Mouse (Mus musculus) splenic B cell, adult 2 months (primary cell): ENCODE measurements around the gene Arhgef3.

ENCODE experiments used
- DNase-seq: peaks from one replicate; pipeline ENCODE4 v3.0.0-alpha.2; 2011; ENCODE audit warnings: low read depth, low spot score
- H3K27me3 ChIP-seq: 2 replicates; pipeline ENCODE4 v1.6.1; 2012; ENCODE audit warnings: mild to moderate bottlenecking, low read length, moderate library complexity, mixed read lengths; ENCODE audit not compliant: control insufficient read depth, poor library complexity, insufficient read depth, severe bottlenecking
- H3K36me3 ChIP-seq: 2 replicates; pipeline ENCODE4 v1.6.1; 2012; ENCODE audit warnings: mild to moderate bottlenecking, low read length, moderate library complexity, mixed read lengths; ENCODE audit not compliant: control insufficient read depth, poor library complexity, insufficient read depth, severe bottlenecking

The Arhgef3 gene

DNA sequence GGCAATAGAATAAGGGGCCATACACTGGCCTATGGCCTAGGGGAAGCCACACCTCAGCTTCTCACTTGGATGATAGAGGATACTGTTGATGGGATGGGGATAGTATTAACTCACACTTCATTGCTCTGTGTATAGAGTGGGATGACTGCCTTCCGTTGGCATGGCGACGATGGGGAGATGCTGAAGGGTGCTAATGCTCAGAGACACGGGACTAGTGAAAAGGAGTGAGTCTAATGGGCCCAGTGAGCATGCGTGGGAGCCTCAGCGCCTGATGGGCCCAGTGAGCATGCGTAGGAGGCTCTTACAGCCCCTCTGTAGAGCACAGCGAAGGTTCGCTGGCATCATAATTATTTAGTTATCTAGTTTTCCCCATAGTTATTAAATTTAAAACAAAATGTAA is 24.2 kb downstream of the Arhgef3 start:
- no peak for DNase-seq
- Histone ChIP-seq H3K36me3 (no peaks in the 10 kb centered on the region), H3K27me3 (no peaks in the 10 kb centered on the region)

DNA sequence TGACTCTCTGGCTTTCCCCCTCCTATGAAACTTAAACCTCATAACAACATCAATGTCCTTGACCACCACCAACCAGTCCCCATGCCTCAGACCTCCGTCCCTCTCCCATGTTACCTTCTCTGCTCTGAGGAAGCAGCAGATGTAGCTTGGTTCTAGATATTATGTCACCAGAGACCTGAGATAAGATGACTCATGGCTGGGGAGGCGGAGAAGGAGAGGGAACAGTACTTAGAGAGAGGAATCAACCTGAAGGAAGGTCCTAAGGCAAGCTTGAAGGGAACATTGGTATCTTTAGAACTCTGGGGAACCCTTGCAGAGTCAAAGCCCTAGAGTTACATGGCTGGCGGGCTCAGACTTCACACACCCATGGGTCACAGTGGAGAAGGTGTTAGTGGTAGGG is 25.3 kb downstream of the Arhgef3 start:
- H3K36me3 ChIP-seq = no peaks in the 10 kb centered on the region
- H3K27me3 ChIP-seq = no peaks in the 10 kb centered on the region
- no peak for DNase-seq

DNA sequence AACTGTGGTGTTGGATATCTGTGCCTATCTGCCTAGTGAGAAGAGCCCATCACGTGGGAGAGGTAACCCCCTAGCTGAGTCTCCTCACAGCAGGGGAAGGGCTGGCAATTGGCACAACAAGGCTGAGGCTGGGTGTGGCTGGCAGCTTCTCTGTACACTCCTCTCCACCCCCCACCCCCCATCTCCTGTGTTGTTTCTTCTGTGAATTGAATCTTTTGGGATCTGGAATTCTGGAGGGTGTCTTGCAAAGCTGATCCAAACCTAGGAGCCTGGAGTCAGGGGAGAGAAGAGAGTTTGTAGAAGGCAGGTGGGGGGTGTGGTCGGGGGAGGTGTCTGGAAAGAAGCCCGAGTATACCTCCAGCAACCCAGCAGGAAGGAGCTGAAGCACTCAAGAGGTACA is 26.8 kb downstream of the Arhgef3 start:
- H3K36me3 ChIP-seq = no peaks in the 10 kb centered on the region
- H3K27me3 ChIP-seq = no peaks in the 10 kb centered on the region
- DNase-seq = no peak

DNA sequence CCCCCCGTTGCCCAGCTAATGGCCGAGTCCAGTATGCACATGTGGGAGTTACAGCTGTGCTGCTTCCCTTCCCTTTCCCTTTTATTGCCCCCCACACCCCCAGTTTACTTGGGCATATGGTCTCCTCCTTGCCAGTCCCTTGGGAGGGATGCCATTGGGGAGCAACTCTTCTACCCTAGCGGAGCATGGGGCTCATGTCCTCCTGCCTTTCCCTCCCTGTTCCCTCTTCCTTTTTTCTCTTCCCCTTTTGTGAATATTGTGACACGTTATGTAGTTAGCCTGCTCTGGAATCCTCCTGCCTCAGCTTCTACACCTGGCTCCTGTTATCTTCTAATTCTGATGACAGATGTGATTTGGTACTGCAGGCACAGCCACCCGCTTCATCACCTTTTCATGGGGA is 28.0 kb downstream of the Arhgef3 start:
- no peaks in the 10 kb centered on the region for H3K27me3 ChIP-seq

DNA sequence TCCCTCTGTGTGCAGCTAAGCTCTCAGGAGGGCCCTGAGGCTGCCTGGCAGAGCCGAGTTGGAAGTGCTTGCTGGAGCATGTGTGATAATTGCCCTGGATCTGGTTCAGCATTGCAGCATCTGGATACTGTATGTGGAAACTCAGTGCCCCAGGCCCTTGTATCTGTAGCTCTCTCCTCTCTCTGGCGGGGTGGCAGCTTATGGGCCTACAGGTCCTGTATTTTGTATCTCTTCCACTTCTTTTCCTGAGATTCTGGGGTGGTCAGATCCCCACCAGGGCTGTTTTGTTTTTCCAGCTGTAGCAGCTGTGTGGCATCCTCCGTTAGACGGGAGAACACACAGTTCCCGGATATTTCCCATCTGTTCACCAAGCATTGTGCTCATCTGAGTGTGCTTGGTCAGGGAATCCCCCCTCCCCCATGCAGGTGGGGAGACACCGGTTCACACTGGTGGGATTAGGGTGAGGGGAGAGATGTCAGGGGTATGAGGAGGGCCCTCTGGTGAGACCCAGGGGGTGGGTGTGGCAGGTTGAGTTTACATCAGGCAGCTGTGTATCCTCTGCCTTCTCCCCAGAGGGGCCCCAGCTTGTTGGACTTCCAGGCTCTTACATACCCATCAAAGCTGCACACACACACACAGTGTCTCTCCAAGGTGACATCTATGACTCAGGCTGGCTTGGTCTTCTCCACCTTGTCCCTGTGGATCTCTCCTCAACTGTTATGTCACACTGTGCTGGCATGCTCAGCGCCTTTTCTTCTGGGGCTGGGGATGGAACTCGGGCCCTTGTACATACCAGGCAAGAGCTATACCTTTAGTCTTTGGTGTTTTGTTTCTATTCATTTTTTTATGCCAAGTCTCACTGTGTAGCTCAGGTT is 30.7 kb downstream of the Arhgef3 start:
- no peaks in the 10 kb centered on the region for H3K36me3 ChIP-seq
- no peaks in the 10 kb centered on the region for H3K27me3 ChIP-seq
- DNase-seq = no peak

More for the DNA sequence above, 28.0 kb downstream of the Arhgef3 start:
- DNase-seq = no peak
- H3K36me3 ChIP-seq = no peaks in the 10 kb centered on the region

DNA sequence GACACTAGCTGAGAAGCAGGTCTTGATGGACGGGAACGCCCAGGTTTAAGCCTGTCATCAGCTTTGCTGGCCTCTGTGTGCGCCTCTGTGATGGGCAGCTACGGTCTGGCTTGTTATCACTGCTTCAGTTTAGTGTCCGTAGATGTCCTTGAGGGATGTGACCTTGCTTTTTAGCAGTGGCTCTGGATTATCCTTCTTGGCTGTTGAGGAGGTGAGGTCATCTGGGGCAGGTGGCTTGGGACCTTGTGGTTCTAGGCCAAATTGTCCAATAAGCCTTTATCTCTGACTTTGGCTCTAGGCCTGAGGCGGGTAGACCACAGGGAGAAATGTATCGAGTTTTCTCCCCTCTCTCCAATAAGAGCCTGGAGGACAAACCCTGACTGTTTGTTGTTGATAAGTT is 33.0 kb downstream of the Arhgef3 start:
- Histone ChIP-seq H3K36me3 (no peaks in the 10 kb centered on the region), H3K27me3 (no peaks in the 10 kb centered on the region)
- no peak for DNase-seq

DNA sequence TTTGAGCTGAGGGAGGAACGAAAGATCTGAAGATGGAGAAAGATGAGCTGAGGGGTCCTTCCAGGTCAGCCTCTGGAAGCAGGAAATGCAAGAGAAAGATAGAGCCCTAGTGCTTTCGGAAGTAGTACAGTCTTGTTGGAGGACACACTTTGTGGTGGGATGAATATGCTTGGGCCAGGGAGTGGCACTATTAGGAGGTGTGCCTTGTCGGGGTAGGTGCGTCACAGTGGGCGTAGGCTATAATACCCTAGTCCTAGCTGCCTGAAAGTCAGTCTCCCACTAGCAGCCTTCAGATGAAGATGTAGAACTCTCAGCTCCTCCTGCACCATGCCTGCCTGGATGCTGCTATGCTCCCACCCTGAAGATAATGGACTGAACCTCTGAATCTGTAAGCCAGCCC is 34.7 kb downstream of the Arhgef3 start:
- no peak for DNase-seq
- no peaks in the 10 kb centered on the region for H3K27me3 ChIP-seq
- no peaks in the 10 kb centered on the region for H3K36me3 ChIP-seq

DNA sequence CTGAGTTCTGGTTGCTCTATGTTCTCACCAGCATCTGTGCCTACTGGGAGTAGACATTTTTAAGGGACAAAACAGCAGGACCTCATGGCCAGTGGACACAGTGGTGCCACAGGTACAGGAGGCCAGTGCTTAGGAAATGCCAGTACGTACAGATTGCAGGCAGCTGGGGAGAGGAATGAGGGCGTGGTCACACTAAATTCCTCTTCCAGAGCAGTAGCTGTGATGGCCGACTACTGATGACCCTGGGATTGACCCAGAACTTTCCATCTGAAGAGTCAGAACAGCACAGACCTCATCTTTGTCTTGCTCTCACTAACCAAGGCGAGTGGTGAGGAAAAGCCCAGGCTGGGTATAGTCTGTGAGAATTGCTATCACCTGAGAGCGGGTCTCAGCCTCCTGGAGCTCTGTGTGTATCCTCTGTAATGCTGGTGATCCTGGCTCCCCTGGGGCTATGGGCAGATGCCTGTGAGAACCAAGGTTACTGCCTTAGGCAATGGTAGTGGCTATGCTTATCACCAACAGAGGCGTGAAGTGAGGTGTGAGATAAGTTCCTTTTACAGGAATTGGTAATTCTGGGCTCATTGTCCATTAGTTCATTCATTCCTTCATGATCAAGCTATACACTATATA is 35.4 kb downstream of the Arhgef3 start:
- H3K27me3 ChIP-seq = no peaks in the 10 kb centered on the region
- DNase-seq = no peak
- H3K36me3 ChIP-seq = no peaks in the 10 kb centered on the region

DNA sequence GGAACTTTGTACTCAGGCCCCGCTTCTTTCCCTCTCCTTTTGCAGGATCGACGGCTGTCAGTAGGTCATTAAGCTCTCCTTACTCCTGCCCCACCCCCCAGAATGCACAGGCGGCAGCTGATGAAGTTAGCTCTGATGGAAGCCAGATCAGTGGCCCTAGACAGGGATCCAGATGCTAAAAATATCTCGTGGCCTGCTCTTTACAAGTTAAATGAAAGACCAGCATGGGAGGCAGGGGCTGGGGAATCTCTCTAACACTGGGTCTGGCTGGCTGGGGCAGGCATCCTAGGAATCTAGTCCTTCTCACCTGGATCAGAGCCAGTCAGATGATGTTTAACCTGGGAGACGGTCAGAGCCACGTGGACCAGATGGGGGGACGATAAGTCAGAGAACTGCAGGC is 36.7 kb downstream of the Arhgef3 start:
- DNase-seq = no peak
- no peaks in the 10 kb centered on the region for H3K27me3 ChIP-seq
- no peaks in the 10 kb centered on the region for H3K36me3 ChIP-seq

DNA sequence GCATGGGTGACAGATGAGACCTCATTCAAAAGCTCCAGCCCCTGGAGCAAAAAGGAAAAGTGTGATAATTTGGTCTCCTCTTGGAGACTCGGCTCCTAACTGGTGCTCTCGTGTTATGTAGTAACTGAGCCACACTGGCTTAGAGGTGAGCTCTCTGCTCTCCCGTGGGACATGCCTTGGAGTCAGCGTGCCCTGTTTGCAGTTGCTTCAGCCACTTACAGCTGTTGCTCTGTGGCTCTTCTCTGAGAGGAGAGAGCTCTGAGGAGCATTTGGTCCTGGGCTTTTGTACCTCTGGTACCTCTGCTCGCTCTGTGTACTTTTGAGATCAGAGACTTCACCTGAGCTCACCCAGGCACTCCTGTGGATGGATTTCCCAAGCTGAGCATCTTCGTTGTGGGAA is 40.4 kb downstream of the Arhgef3 start:
- no peaks in the 10 kb centered on the region for H3K36me3 ChIP-seq
- no peak for DNase-seq
- H3K27me3 ChIP-seq = no peaks in the 10 kb centered on the region

DNA sequence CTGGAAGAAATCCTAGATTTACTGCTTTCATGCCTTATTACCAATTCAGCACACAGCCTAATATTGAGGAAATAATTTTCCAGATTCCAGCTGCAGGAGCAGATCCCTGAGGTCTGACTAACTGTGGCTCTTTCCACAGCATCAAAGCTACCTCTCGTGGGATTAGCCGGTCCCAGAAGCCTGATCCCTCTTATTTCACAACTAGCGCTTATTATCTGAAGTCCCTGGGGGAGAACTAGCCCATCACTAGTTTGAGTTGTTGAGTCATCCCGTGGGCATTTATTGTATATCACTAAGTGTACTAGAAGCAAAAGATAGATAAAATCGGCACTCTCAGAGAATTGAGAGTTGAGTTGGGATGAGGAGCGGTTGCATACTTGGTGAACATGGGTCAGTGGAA is 41.3 kb downstream of the Arhgef3 start:
- Histone ChIP-seq H3K36me3 (no peaks in the 10 kb centered on the region), H3K27me3 (no peaks in the 10 kb centered on the region)
- DNase-seq = no peak

DNA sequence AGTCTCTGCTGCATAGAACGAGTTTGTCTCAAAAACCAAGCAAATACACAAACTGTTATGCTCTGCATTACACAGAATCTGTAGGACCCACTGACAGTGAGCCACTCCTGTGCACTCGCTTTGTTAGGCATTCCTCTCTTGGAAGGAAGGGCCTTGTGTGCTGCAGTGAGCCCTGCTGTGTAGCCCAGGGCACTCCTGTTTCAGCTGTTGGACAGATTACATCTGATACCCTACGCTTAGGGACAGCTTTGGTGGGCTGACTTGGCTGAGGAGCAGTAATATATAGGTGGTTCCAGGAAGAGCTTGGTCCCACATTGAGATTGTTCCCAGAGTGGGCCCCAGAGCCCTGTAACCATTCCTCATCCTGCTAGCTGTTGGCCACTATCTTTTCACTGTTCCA is 43.4 kb downstream of the Arhgef3 start:
- Histone ChIP-seq H3K27me3 (no peaks in the 10 kb centered on the region), H3K36me3 (no peaks in the 10 kb centered on the region)
- no peak for DNase-seq

DNA sequence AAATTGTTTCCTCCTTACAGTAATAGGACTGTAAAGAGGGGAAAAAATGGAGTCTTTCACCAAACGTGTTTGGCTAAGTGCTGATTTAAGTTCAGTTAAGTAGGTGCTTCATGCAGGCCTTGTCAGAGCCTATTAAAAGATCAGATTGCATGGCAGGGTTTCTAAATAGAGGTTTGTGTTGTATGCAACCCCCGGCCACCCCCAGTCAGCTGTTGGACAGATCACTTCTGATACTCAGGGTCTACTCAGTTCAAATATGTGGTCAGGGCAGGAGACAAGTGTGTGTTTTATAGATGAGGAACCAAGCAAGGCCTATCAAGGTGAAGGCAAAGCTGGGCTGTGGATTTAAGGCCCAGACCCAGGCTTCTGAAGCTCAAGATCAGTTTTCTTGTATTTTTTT is 44.1 kb downstream of the Arhgef3 start:
- no peaks in the 10 kb centered on the region for H3K27me3 ChIP-seq
- H3K36me3 ChIP-seq = no peaks in the 10 kb centered on the region
- no peak for DNase-seq

DNA sequence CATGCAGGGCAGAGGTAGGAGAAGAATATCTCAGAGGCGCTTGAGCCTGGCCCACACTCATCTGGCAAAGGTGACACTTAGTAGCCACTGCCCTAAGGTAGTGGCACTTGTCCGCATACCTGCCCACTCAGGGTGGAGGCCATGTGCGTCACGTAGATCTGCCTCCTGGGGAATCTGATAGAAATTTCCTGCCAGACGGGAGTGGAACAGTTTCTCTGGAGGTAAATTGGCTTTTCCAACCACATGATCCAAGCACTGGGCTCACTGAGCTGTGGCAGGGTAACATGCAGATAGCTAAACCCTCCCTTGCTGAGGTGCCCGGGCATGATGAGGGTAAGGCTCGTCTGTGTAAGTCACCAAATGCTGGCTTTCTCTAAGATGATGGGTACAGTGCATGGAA is 46.1 kb downstream of the Arhgef3 start:
- H3K27me3 ChIP-seq = no peaks in the 10 kb centered on the region

DNA sequence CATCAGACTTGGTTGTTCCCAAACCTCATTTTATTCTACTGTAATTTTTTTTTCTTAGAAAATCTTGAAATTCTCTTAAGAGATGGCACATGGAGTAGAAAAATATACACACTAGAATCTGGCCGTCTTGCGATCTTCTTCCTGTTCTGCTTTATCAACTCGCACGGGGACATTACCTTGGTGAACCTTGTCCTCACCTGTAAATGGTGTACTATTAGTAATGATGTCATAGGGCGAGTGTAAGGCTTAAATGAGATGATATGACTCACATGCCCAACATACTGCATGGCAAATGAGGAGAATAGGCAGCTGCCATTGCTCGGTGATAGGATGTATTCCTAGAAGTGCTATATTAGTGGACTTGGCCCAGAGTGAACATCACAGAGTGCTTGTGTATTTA is 49.9 kb downstream of the Arhgef3 start:
- no peak for DNase-seq
- Histone ChIP-seq H3K36me3 (no peaks in the 10 kb centered on the region), H3K27me3 (no peaks in the 10 kb centered on the region)

More for the DNA sequence above, 46.1 kb downstream of the Arhgef3 start:
- DNase-seq = no peak
- no peaks in the 10 kb centered on the region for H3K36me3 ChIP-seq
